Mouse (Mus musculus): Measurements from ENCODE around the gene Macc1.
"Not testable (repeated sequence)": the region's sequence is repeated elsewhere in the genome, so short reads cannot be mapped to it uniquely, and the experiment has no call there.

Gene Macc1

GRCm38 (mm10) chr12:119313970-119314369 is at the start of gene Macc1:
TSS of gene Macc1 (plus strand) at chr12:119314270.
- in situ Hi-C loops (cut with MboI, MseI): no loop called here

GRCm38 (mm10) chr12:119264506-119264905 is 49.6 kb upstream of the Macc1 start:
- in situ Hi-C loops (cut with MboI, MseI): no loop called here

- in situ Hi-C loops (cut with MboI, MseI): no loop called here
Measured at GRCm38 (mm10) chr12:119268723-119269122, 45.3 kb upstream of the Macc1 start.

GRCm38 (mm10) chr12:119270036-119270435 is 44.0 kb upstream of the Macc1 start:
- in situ Hi-C loops (cut with MboI, MseI): no loop called here

GRCm38 (mm10) chr12:119271964-119272363 is 42.1 kb upstream of the Macc1 start:
- in situ Hi-C loops (cut with MboI, MseI): no loop called here

GRCm38 (mm10) chr12:119273605-119274004 is 40.5 kb upstream of the Macc1 start:
- in situ Hi-C loops (cut with MboI, MseI): no loop called here

- in situ Hi-C loops (cut with MboI, MseI): no loop called here
Measured at GRCm38 (mm10) chr12:119276282-119276681, 37.8 kb upstream of the Macc1 start.

- in situ Hi-C loops (cut with MboI, MseI): no loop called here
Measured at GRCm38 (mm10) chr12:119291618-119292017, 22.5 kb upstream of the Macc1 start.

- in situ Hi-C loops (cut with MboI, MseI): no loop called here
Measured at GRCm38 (mm10) chr12:119303618-119304017, 10.5 kb upstream of the Macc1 start.

GRCm38 (mm10) chr12:119313014-119313763 is 881 bp upstream of the Macc1 start:
- in situ Hi-C loops (cut with MboI, MseI): no loop called here

- in situ Hi-C loops (cut with MboI, MseI): no loop called here
Measured at GRCm38 (mm10) chr12:119318799-119319198, 4.7 kb downstream of the Macc1 start.

GRCm38 (mm10) chr12:119325400-119325799 is 11.3 kb downstream of the Macc1 start:
- in situ Hi-C loops (cut with MboI, MseI): loop anchor here (10.0 kb wide), 1 partner anchor 391 kb away; no protein-coding TSS in a partner anchor

GRCm38 (mm10) chr12:119330644-119331043 is 16.6 kb downstream of the Macc1 start:
- in situ Hi-C loops (cut with MboI, MseI): no loop called here

- in situ Hi-C loops (cut with MboI, MseI): no loop called here
Measured at GRCm38 (mm10) chr12:119333376-119333775, 19.3 kb downstream of the Macc1 start.

GRCm38 (mm10) chr12:119352579-119352978 is 38.5 kb downstream of the Macc1 start:
- in situ Hi-C loops (cut with MboI, MseI): not testable (repeated sequence)

- in situ Hi-C loops (cut with MboI, MseI): no loop called here
Measured at GRCm38 (mm10) chr12:119357418-119358241, 43.6 kb downstream of the Macc1 start.

GRCm38 (mm10) chr12:119358242-119358515 is 44.1 kb downstream of the Macc1 start:
- in situ Hi-C loops (cut with MboI, MseI): no loop called here

- in situ Hi-C loops (cut with MboI, MseI): no loop called here
Measured at GRCm38 (mm10) chr12:119365041-119365440, 51.0 kb downstream of the Macc1 start.

GRCm38 (mm10) chr12:119369832-119370231 is 55.8 kb downstream of the Macc1 start:
- in situ Hi-C loops (cut with MboI, MseI): no loop called here

GRCm38 (mm10) chr12:119372359-119372758 is 58.3 kb downstream of the Macc1 start:
- in situ Hi-C loops (cut with MboI, MseI): no loop called here

- in situ Hi-C loops (cut with MboI, MseI): loop anchor here (25.0 kb wide), 1 partner anchor 1465 kb away; no protein-coding TSS in a partner anchor
Measured at GRCm38 (mm10) chr12:119376879-119377278, 62.8 kb downstream of the Macc1 start.

- in situ Hi-C loops (cut with MboI, MseI): loop anchor here (25.0 kb wide), 1 partner anchor 1470 kb away; no protein-coding TSS in a partner anchor
Measured at GRCm38 (mm10) chr12:119381839-119382238, 67.8 kb downstream of the Macc1 start.

GRCm38 (mm10) chr12:119386243-119386642 is 72.2 kb downstream of the Macc1 start:
- in situ Hi-C loops (cut with MboI, MseI): loop anchor here (25.0 kb wide), 1 partner anchor 1474 kb away; no protein-coding TSS in a partner anchor

Data from T-helper 2 cell (primary cell).